Mouse (Mus musculus) stomach, embryonic 15.5 days (tissue): ENCODE results near the gene Acox3. TPM values are rescaled to one million over a fixed set of nuclear protein-coding genes. Genes with fewer than 3 reads are reported as not detected.
"Not testable (repeated sequence)": the region's sequence is repeated elsewhere in the genome, so short reads cannot be mapped to it uniquely, and the experiment has no call there.

Experiments used
- ATAC-seq: fragments of 200-750 bp; cut with Nextera tagmentation; 2 replicates; pipeline ENCODE4 v1.8.0; 2017; ENCODE audit warnings: low read depth, moderate number of reproducible peaks, moderate TSS enrichment; ENCODE audit not compliant: insufficient read depth, low FRiP score
- H3K27ac ChIP-seq: fragments of 300-500 bp; sonication (generic); 2 replicates; pipeline ENCODE4 v1.5.1; 2015; ENCODE audit warnings: mild to moderate bottlenecking, inconsistent platforms
- H3K27me3 ChIP-seq: fragments of 300-500 bp; sonication (generic); replicated peaks from 2 replicates; pipeline ENCODE4 v1.6.1; 2015; ENCODE audit warnings: inconsistent platforms
- H3K36me3 ChIP-seq: fragments of 300-500 bp; sonication (generic); 2 replicates; pipeline ENCODE4 v1.6.1; 2015; ENCODE audit warnings: inconsistent platforms
- H3K4me1 ChIP-seq: fragments of 300-500 bp; sonication (generic); 2 replicates; pipeline ENCODE4 v1.6.1; 2015; ENCODE audit warnings: inconsistent platforms
- H3K4me2 ChIP-seq: fragments of 300-500 bp; sonication (generic); 2 replicates; pipeline ENCODE4 v1.6.1; 2015; ENCODE audit warnings: mild to moderate bottlenecking, inconsistent platforms
- H3K4me3 ChIP-seq: fragments of 300-500 bp; sonication (generic); replicated peaks from 2 replicates; pipeline ENCODE4 v1.5.1; 2015; ENCODE audit warnings: inconsistent platforms
- H3K9ac ChIP-seq: fragments of 300-500 bp; sonication (generic); 2 replicates; pipeline ENCODE4 v1.6.1; 2015; ENCODE audit warnings: inconsistent platforms
- H3K9me3 ChIP-seq: fragments of 300-500 bp; sonication (generic); 2 replicates; pipeline ENCODE4 v1.6.1; 2016; ENCODE audit warnings: inconsistent platforms
- WGBS: fragments of 180-500 bp; shearing (Covaris S2); methylation state at CpG from one replicate; pipeline ENCODE4 v1.1.7; 2015; 5-methylcytosine and 5-hydroxymethylcytosine counted together
- polyA plus RNA-seq: library from polyadenylated mRNA; unstranded; fragments of >200 nt; fragmentation: Nextera tagmentation; extraction: Ambion mirVana; gene quantifications from 2 replicates; pipeline ENCODE4 v1.2.1, GENCODE M21; 2015

Gene Acox3
- polyA plus RNA-seq, 1 experiment from 2014 or later, result 12.3 TPM

DNA sequence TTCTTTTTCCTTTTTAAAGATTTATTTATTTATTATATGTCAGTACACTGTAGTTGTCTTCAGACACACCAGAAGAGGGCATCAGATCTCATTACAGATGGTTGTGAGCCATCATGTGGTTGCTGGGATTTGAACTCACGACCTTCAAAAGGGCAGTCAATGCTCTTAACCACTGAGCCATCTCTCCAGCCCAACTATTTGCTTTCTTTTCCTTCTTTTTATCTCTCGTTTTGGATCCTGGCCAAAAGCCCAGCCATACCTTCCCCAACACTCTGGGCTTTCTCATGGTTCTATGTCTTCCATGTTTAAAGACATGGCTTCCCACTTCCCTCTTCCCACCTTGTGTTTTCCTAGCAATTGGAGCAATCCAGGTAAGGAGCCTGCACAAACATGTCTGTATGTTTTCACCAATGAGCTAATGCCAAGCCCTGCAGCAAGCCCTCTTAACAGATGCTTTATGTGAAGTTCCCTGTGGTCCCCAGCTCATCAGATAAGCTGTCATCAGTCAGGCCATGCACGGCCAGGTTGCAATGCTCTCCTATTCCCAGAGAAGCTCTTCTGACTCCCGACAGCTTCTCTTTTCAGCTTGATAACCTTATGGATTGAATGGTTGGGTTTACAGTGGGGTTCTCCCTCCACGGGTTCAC is 3.5 kb upstream of the Acox3 start:
- Histone ChIP-seq H3K4me3 (no peak overlapping the region), H3K9me3 (no peaks in the 10 kb centered on the region), H3K27me3 (no peaks in the 10 kb centered on the region; the same call in 1 of the 2 replicates), H3K4me2 (no peak overlapping the region), H3K9ac (no peak overlapping the region), H3K27ac (no peak overlapping the region), H3K36me3 (no peaks in the 10 kb centered on the region), H3K4me1 (peaks cover 13% of the 10 kb centered on the region)
- WGBS, result 31% methylated on average over 5 of the region's 5 CpGs
- no peak for ATAC-seq

GRCm38 (mm10) chr5:35580156-35580922 is 2.5 kb upstream of the Acox3 start:
- 45% methylated on average over 3 of the region's 3 CpGs for WGBS

DNA sequence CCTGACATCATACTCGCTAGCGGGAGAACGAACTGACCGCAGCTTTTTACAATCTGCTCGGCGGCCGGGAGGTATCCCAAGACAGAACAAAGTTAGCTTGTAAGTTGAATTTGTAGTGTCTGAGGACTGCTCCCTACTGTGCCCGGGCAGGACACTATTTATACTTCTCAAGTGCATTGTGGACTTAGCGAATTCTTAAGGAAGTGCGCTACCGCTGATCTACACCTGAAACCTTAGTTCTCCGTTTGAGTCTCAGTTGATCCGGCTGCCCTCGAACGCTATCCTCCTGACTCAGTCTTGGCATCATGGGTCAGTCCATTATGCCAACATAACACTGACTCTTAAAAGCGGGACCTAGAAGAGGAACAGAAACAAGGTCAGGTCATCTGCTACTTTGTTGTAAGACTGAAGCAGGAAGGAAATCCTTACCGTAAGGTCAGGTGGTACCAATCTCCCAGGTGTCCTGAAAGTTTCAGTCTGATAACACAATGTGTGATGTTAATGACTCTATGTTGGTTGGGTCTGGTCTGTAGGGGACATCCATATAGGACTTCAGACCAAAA is 462 bp downstream of the Acox3 start:
- Histone ChIP-seq H3K4me3 (peak overlapping the region; percentile 54), H3K4me1 (peaks cover 12% of the 10 kb centered on the region), H3K27me3 (no peaks in the 10 kb centered on the region; the same call in 1 of the 2 replicates), H3K36me3 (no peaks in the 10 kb centered on the region), H3K4me2 (peak overlapping the region; percentile 82), H3K9ac (0 out of 2 replicates have a peak overlapping the region, but pooled peaks have one; percentile 1), H3K9me3 (no peaks in the 10 kb centered on the region), H3K27ac (peak overlapping the region; percentile 36)
- no peak; the same call in 1 of the 2 replicates for ATAC-seq
- WGBS, result 3% methylated on average over 17 of the region's 17 CpGs

More at GRCm38 (mm10) chr5:35580156-35580922, 2.5 kb upstream of the Acox3 start:
- no peak overlapping the region for H3K4me2 ChIP-seq
- H3K27ac ChIP-seq, result no peak overlapping the region
- no peaks in the 10 kb centered on the region; the same call in 1 of the 2 replicates for H3K27me3 ChIP-seq
- H3K36me3 ChIP-seq, result no peaks in the 10 kb centered on the region
- peaks cover 12% of the 10 kb centered on the region for H3K4me1 ChIP-seq
- no peaks in the 10 kb centered on the region for H3K9me3 ChIP-seq
- no peak overlapping the region for H3K4me3 ChIP-seq
- H3K9ac ChIP-seq, result no peak overlapping the region
- ATAC-seq, result no peak

- 85% methylated on average over 2 of the region's 2 CpGs for WGBS
- H3K27ac ChIP-seq, H3K4me3 ChIP-seq, H3K9me3 ChIP-seq, H3K9ac ChIP-seq, H3K27me3 ChIP-seq, H3K4me2 ChIP-seq, H3K36me3 ChIP-seq, ATAC-seq: not testable (repeated sequence)
- H3K4me1 ChIP-seq, result peaks cover 12% of the 10 kb centered on the region
These were observed 1.4 kb downstream of the Acox3 start for GRCm38 (mm10) chr5:35584259-35584658.

- WGBS, result 92% methylated on average over 4 of the region's 4 CpGs
- no peak overlapping the region for H3K4me3 ChIP-seq
- no peak for ATAC-seq
- H3K27ac ChIP-seq, result no peak overlapping the region
- H3K27me3 ChIP-seq, result no peaks in the 10 kb centered on the region
- H3K4me1 ChIP-seq, result no peaks in the 10 kb centered on the region
- H3K9ac ChIP-seq, result no peak overlapping the region
- H3K9me3 ChIP-seq, result no peaks in the 10 kb centered on the region
- no peak overlapping the region for H3K4me2 ChIP-seq
- peaks cover 33% of the 10 kb centered on the region for H3K36me3 ChIP-seq
These were observed 8.7 kb downstream of the Acox3 start for GRCm38 (mm10) chr5:35591497-35591896.

DNA sequence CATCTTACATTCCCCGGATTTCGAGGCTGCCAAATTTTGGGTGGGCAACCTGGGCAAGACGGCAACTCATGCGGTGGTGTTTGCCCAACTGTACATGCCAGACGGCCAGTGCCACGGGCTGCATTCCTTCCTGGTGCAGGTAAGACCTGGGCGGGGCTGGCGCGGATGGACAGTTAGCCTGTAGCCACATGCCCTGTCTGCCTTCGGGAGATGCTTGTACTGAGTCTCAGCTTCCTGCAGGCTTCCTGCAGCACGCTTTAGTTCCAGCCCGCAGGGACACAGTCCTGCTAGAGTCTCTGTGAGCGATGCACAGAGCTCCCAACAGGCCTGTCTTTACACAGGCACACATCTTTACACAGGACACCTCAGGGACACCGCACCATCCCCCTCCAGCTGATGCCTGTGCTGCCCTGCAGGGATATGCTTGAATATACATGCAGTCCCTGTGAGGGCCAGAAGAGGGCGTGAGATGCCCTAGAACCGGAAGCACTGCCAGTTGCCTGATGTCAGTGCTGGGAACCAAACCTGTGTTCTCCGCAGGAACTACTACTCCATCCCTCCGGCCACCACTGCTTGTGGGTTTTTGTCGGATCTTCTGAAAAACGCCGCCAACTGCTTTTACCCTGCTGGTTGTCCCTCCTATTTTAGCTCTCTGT is 9.4 kb downstream of the Acox3 start:
- 85% methylated on average over 21 of the region's 21 CpGs for WGBS
- no peaks in the 10 kb centered on the region for H3K27me3 ChIP-seq
- no peaks in the 10 kb centered on the region for H3K9me3 ChIP-seq
- no peak for ATAC-seq
- H3K4me3 ChIP-seq, result no peak overlapping the region
- H3K4me2 ChIP-seq, result no peak overlapping the region
- H3K9ac ChIP-seq, result no peak overlapping the region
- no peaks in the 10 kb centered on the region for H3K4me1 ChIP-seq
- H3K27ac ChIP-seq, result no peak overlapping the region
- peaks cover 33% of the 10 kb centered on the region for H3K36me3 ChIP-seq

DNA sequence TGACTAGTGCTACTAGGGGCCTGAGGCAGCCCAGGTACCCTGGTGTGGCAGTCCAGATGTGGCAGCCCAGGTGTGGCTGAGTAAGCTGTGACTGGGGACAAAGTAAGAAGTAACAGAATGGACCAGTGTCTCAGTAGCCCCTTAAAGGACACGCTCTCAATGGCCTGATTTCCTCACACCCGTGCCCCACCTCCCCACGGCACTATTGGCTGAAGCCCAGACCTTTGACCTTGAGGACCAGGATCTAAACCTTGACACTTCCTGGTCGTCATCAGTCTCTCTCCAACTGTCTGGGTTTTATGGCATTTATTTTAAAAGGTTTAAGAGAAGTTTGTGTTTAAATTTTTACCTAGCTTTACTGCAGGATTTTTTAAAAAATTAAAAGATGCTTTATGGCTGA is 10.0 kb downstream of the Acox3 start:
- no peak for ATAC-seq
- H3K9ac ChIP-seq, result no peak overlapping the region
- H3K4me3 ChIP-seq, result no peak overlapping the region
- WGBS, result 55% methylated on average over 4 of the region's 4 CpGs
- no peaks in the 10 kb centered on the region for H3K27me3 ChIP-seq
- no peaks in the 10 kb centered on the region for H3K4me1 ChIP-seq
- no peak overlapping the region for H3K27ac ChIP-seq
- no peaks in the 10 kb centered on the region for H3K9me3 ChIP-seq
- peaks cover 34% of the 10 kb centered on the region for H3K36me3 ChIP-seq
- no peak overlapping the region for H3K4me2 ChIP-seq

- H3K4me1 ChIP-seq, result no peaks in the 10 kb centered on the region
- H3K27ac ChIP-seq, result no peak overlapping the region
- 90% methylated on average over 6 of the region's 6 CpGs for WGBS
- no peak overlapping the region for H3K4me3 ChIP-seq
- H3K9me3 ChIP-seq, result no peaks in the 10 kb centered on the region
- ATAC-seq, result no peak
- no peak overlapping the region for H3K4me2 ChIP-seq
- H3K27me3 ChIP-seq, result no peaks in the 10 kb centered on the region
- peaks cover 38% of the 10 kb centered on the region for H3K36me3 ChIP-seq
- no peak overlapping the region for H3K9ac ChIP-seq
These were observed 10.4 kb downstream of the Acox3 start for GRCm38 (mm10) chr5:35593272-35593671.

DNA sequence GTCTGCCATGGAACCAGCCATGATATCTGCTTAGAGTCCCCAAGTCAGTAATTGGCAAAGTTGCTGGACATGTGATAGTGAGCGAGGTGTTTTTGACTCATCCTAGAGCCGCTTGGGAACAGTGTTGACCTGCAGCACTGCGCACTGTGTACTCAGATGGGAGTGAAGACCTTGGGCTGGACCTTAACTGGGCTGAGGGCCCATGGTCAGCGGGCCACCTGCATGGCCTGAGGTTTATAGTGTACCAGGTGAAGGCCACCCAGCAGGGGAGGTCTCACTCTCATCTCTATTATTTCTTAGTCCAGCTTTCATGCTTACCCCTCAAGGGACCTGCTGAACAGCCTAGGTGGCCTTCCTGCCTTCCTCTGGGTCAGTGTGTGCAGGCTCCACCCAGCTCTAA is 11.9 kb downstream of the Acox3 start:
- Histone ChIP-seq H3K27ac (no peak overlapping the region), H3K4me2 (no peak overlapping the region), H3K36me3 (peaks cover 33% of the 10 kb centered on the region), H3K9ac (no peak overlapping the region), H3K4me3 (no peak overlapping the region), H3K27me3 (no peaks in the 10 kb centered on the region), H3K9me3 (no peaks in the 10 kb centered on the region), H3K4me1 (no peaks in the 10 kb centered on the region)
- no peak for ATAC-seq
- WGBS, result 95% methylated on average over 4 of the region's 4 CpGs

GRCm38 (mm10) chr5:35595706-35596105 is 12.9 kb downstream of the Acox3 start:
- Histone ChIP-seq H3K4me3 (no peak overlapping the region), H3K27ac (no peak overlapping the region), H3K27me3 (no peaks in the 10 kb centered on the region), H3K4me2 (no peak overlapping the region), H3K4me1 (no peaks in the 10 kb centered on the region), H3K9ac (no peak overlapping the region), H3K36me3 (peaks cover 25% of the 10 kb centered on the region), H3K9me3 (no peaks in the 10 kb centered on the region)
- ATAC-seq, result peak; percentile 20; the same call in 1 of the 2 replicates
- WGBS, result 19% methylated on average over 4 of the region's 4 CpGs

GRCm38 (mm10) chr5:35596169-35597160 is 13.6 kb downstream of the Acox3 start:
- H3K27ac ChIP-seq, result peak overlapping the region; percentile 26; the same call in 1 of the 2 replicates
- no peak overlapping the region for H3K4me3 ChIP-seq
- peak; percentile 14; the same call in 1 of the 2 replicates for ATAC-seq
- H3K4me1 ChIP-seq, result no peaks in the 10 kb centered on the region
- H3K36me3 ChIP-seq, result peaks cover 25% of the 10 kb centered on the region
- WGBS, result 61% methylated on average over 18 of the region's 18 CpGs
- H3K27me3 ChIP-seq, result no peaks in the 10 kb centered on the region
- no peak overlapping the region for H3K9ac ChIP-seq
- H3K9me3 ChIP-seq, result no peaks in the 10 kb centered on the region
- no peak overlapping the region for H3K4me2 ChIP-seq
